Mouse (Mus musculus): ENCODE data around the gene Fli1.

Fli1 gene

DNA sequence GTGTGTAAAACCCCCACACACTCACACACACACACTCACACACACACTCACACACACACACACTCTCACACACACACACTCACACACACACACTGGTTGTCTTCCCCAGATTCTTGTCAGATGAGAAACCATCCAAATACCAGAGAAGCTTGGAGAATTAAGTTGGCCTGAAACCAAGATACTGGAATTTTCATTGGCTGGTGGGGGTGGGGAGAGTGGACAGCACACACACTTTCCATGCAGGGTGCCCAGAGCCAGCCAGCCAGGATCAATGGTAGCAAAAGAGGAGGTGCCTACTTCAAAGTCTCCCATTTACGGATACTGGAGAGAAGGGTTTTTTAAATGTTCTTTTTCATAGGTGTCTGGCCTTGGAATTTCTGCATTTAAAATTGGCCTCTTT is 74.3 kb downstream of the Fli1 start:
- DNase-seq (ENCODE audit: low spot score in 2 of 2): no peak

DNA sequence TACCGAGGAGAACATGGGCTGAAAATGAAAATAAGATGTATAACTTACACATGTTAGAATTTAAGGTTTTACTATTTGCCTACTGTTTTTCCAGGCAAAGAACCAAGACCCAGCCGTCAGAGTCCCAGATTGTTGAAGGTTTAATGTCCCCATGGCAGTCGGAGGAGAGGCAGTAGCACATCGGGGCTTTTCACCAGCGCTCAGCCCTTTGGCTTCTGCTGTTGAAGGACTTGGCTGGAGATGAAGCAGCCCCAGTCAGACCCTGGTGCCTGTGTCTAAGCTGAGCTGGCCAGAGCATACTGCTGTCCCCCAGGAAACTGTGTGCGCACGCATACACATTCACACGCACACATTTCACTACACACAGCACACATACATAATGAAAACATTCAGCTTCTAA is 75.2 kb downstream of the Fli1 start:
- DNase-seq (ENCODE audit: low spot score in 2 of 2): no peak

DNA sequence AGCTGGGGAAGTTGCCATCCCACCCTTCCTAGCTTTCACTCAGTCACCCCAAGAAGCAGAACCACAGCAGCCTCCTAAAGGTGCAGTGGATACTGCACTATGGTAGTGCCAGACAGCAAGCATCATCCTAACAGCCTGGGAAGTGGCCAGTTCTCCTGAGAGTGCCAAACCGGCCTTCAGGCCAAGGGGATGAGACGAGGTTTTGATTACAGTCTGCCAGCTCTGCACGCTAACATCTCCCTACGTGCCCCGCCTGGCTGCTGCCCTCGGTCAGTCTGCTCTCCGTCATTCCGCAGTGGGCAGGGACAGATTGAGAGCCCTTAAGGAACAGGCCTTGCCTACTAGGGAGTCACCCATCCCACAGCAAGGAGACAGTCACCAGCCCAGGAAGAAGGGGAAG is 75.8 kb downstream of the Fli1 start:
- no peak for DNase-seq (ENCODE audit: low spot score in 2 of 2)

DNA sequence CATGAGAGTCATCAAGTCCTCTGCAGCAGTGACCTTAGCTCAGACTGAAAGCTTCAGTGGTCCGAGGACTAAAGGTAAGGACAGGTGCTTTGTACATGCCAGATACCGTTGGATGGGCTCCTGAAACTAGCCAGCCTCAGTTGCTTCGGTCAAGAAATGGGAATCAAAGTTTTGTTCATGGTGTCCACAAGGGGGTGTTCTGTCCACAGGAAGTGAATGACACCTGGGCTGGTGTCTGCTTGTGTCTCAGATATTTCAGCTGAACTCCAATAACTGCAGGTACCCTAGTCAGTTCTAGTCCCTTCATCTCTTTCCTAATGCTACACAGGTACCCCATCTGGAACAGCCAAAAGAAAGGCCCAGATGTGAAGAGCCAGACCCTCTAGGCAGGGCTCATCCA is 86.0 kb downstream of the Fli1 start:
- no peak for DNase-seq (ENCODE audit: low spot score in 2 of 2)

DNA sequence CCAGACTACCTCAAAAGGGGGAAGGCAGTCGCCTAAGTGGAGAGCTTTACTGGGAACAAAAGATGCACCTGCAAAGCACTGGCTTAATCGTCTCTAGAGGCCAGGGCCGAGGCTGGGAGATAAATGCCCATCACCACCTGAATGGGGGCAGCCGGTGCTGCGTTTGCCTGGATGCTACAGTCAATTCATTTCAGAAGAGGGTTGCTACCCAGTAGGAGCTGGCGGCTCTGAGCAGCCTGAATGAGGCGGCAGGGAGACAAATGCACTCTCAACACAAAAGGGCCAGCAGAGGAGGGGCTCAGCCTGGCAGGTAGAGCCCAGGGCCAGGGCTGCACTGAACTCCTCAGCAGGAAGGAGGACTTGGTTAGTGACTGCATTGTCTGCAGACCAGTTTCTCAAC is 92.5 kb downstream of the Fli1 start:
- no peak for DNase-seq (ENCODE audit: low spot score in 2 of 2)

DNA sequence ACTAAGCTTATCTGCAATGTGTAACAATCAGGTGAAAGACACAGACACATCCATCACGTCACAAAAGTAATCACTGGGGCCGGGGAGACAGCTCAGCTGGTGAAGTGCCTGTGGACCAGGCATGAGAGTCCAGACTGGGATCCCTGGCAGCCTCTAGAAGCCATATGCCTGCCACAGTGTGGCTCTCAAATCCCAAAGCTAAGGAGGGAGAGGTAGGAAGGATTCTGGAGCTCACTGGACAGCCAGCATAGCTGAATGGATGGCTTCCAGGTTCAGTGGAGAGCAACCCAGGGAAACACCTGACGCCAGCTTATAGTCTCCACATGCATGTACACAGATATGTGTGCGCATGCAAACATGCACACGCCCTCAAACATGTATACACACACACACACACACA is 93.9 kb downstream of the Fli1 start:
- no peak for DNase-seq (ENCODE audit: low spot score in 2 of 2)

DNA sequence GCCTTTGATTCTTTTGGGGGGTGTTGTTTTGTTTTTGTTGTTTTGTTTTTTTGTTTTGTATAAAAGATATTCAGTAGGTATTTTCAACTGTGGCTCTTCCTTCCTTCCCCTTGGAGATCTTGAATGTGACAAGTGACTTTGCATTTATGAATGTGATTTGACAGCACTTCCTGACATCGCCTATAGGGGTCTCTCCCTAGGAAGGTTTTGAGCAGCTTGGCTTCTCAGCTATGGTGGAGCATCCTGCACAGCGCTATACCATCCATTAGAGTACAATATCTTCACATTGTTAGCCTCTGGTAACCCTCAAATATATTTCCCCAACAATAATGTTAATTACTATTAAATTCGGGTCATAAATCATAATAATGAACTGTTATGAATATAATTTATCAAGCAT is 96.9 kb downstream of the Fli1 start:
- DNase-seq (ENCODE audit: low spot score in 2 of 2): peak in 1 of 2 experiments; percentile 8

DNA sequence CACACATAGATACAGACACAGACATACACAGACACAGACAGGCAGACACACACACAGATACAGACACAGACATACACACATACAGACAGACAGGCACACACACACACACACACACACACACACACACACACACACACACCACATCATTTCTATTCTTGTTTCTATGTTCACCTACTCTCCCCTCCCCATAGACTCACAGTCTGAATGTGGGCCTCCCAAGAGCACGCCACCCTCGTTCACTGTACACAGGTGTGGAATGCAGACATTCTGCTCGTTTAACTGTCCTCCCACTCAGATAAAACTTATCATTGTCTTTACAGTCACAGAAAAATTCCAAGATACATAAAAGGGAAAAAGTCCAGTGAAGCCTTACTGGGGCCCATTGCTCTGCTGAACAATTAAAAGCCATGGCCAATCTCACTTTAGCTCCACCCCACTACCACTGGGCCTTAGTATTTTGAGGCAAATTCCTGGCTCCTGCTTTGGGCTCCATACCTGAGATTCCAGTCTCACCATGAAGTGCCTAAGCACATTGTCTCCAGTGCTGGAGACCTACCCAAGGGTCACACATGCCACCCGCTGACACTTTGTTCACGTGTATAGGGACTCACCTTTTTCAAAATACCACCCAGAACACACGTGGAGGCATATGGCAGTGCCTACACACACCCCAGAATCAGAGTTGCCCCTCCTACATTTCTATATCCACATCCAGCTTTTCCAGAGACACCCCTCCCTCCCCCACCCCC is 98.0 kb downstream of the Fli1 start:
- no peak for DNase-seq (ENCODE audit: low spot score in 2 of 2)

DNA sequence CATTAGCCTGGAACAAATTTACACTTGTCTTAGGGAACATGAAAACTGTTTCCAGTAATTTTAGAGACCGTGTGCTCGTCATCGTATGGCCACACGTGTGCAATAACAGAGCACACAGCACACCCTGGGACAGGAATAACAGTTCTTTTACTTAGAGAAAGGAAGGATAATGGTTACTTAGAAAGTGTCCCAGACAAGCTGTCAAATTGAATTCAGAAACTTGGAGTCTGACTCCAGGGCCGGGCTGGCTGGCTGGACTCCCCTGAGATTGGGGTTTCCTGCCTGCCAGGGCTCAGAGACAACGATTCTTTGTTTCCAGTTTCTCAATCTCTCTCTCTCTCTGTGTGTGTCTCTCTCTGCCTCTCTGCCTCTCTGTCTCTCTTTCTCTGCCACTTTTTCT is 98.8 kb downstream of the Fli1 start:
- DNase-seq (ENCODE audit: low spot score in 2 of 2): no peak

DNA sequence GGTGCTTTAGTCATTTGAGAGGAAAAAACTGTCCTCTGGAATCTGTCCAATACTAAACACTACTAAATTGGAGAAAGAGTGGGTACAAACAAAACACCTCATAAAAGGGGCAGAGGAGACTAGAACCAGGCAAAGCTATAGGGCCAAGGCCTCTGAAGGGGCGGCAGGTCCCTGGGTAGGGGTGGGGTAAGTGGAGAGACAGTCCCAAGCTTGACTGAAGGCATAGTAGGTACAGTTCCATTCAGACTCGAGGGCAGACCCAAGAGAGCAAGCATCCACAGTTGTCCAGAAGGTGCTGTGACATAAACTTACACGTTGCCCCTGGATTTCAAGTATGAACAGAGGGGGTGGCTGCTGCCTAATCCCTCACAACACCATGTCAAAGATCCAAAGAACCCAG is 99.5 kb downstream of the Fli1 start:
- no peak for DNase-seq (ENCODE audit: low spot score in 2 of 2)

DNA sequence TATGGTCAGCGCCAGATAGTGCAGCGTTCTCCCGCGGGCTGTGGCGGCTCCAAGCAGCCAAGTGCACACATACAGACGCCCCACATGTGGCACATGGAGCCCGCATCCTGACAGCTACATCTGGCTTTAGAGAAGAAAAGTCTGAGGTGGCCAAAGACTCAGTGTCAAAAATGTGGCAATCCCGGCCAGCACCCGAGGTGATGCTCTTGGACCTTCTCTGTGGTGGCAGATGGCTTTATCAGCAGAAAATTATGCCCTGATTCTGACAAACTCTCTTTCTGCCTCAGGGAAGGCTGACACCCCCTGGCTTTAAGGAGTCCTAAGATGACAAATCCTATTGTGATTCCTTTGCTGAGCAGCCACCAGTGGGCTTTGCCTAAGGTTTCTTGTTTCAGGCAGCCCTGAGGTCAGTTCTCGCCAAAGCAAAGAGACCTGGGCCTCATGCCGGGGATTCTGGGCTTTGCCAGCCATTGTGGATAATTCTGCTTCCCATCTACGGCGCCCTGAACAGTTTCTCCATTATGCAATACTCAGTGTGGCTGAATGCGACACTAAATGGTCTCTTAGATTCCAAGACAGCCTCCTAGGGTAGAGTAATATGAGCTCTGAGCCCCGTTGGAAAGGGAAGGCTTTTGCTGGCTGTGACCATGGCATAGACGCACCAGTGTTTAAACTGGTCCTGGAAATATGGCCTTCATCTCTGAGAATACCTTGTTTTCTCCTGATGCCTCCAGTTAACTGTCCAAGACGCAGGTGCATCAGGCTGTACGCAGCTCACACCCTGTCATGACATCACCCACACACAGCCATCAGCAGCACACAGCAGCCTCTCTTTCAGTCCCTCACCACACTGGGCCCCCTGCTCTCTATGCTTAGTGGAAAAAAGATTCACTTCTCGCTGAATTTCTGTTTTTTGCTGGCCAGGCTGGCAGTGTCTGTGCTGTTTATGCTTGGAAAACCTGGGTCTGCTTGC is 108.1 kb downstream of the Fli1 start:
- no peak for DNase-seq (ENCODE audit: low spot score in 2 of 2)

DNA sequence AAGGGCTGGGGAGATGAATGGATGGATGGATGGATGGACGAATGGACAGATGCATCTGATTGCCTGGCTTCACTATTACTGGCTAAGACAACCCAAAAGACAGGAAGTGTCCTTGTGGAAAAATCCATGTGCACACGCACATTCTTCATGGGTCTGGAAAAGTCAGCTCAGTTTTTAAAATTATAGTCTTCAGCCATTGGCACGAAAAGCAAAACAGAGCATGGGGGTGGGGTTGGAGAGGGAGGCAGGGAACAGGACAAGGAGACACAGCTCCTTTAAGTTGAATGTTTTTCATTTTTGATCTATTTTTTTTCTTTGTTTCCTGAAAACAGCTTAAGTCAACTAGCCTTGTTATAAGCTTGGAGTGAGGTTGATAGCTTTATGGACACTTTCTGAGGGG is 111.6 kb downstream of the Fli1 start:
- DNase-seq (ENCODE audit: low spot score in 2 of 2): no peak

DNA sequence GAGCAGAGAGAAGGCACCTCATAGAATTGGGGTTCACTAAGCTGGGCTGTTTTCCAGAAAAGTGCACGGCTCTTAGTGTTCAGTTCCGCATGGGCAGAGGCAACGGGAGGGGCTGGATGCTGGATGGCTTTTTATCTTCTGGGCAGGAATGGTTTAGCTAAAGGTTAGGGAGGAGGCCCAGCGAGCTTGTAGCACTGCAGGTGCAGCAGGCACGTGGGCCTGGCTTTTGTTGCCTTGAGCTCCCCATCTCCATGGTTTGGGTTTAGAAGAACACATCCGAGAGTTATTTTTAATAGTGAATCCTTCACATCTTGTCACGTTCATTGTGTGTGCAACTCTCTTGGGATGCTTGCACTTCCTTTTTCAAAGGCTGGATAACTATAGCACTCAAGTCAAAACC is 117.3 kb downstream of the Fli1 start:
- no peak for DNase-seq (ENCODE audit: low spot score in 2 of 2)

DNA sequence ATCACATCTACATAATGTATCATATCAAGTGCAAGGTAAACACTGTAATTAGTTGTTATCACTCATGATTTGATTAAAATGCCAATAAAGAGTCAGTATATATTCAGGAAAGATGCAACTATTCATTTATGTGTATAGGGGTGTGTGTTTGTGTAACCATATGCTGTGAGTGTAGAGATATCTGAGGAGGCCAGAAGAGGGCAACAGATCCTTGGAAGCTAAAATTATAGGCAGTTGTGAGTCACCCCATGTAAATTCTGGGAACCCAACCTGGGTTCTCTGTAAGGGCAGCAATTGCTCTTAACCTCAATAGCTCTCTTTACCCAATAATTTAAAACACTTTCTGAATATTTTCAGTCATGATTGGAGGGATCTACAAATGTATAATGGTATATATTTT is 122.0 kb downstream of the Fli1 start:
- no peak for DNase-seq (ENCODE audit: low spot score in 2 of 2)

DNA sequence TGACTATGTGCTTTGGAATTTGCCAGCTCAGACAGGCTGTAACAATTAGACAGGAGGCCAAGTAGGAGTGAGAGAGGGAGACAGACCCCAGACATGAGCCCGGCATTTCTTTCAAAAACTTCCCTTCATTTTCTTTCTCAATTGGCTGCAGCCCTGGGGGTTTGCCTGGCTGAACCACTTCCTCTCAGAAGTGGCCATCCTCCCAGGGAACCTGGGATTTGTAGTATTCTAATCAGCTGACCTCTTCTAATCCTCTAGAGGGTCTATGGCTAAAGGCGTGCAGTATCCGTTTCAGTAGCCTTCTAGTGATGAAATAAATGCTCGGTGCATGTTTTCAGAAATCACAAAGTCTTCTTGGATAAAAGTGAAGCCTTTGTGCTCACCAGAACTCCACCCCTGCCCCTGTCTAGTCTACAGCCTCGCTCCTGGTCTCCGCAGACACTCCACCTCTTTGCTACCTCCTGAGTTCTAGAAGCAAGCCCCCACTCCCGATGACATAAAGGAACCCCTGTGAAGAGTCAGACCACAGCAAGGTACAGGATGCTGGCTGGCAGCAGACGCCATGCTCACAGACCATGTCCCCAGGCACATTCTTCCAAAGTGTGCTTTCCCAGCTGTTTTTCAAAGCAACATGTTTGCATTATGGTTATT is 125.1 kb downstream of the Fli1 start:
- no peak for DNase-seq (ENCODE audit: low spot score in 2 of 2)

DNA sequence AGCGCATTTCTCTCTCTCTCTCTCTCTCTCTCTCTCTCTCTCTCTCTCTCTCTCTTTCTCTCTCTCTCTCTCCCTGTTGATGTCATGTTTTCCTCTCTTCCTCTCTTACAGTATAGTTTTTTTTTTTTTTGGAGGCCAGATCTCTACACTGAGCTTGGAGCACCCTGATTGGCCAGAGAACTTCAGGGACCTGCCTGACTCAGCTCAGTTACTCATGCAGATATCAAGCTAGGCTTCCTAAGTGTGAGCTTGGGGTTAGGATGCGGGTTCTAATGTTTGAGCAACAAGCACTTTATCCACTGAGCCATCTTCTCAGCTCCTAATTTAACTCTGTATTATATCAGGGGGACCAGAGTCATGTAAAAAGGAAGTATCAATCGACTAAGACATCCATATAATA is 126.7 kb downstream of the Fli1 start:
- DNase-seq (ENCODE audit: low spot score in 2 of 2): no peak

DNA sequence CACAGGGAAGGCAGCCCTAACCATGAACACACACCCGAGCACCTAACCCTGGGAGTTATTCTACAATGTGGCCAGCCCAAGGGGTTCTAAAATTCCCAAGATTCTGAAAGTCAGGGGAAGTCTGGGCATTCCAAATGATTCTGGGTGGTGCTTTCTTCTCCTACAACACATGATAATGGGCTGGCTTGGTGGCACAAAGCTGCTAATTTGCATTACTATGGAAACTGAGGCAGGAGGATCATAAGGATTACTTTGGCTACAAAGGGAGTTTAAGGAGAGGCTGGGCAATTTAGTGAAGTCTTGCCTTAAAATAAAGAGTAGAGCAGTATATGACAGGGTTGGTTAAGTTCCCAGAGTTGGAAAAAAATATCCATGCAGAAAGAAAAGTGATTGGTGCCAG is 127.7 kb downstream of the Fli1 start:
- no peak for DNase-seq (ENCODE audit: low spot score in 2 of 2)

DNA sequence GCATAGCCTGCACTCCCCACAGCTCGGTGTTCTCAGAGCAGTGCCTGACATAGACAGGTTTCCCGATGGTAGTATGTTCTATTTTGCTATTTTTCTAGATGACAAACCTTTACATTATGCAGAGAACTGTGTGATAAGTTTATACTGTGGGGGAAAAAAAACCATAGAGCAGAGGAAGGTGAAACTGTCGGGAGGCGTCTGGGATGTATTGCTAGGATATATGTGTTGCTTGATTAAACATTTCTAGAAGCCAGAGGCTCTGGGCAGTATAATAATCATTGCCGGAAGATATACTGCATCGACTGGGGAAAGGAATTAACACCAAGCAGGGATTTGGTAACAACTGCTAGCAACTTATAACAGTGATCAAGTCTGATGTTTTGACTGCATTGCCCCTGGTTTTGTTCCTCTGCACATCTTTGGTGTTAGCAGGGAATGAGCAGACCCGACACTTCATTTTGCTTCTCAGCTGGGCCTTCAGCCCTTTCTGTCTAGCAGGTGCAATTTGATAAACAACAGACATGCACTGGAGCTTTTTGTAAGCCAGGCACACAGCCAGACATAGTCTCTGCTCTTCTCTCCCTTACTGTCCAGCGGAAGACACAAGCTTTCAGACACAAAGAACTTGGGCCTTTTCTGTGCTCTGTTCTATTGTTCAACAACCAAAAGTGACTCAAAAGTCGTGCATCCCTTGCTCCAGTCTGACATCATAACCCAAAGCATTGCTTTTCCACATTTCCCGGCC is 129.7 kb downstream of the Fli1 start:
- DNase-seq (ENCODE audit: low spot score in 2 of 2): no peak

DNA sequence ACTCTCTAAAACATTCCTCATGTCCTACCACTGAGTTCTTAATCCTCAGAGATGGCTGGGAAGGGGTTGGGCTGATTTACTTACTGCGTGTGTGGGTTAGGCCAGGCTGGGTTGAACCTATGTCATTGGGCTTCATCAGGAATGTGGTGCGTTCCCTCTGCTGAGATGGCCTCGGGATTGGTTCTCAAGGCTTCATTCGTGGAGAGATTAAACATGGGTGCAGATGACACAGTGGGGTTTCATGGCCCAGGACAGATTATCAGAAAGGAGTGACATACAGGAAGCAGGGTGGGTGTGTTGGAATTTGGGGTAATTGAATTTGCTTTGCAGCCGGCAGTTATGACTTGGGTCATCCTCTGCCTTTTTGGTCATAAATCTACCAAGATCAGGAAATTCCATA is 131.2 kb downstream of the Fli1 start:
- DNase-seq (ENCODE audit: low spot score in 2 of 2): no peak

DNA sequence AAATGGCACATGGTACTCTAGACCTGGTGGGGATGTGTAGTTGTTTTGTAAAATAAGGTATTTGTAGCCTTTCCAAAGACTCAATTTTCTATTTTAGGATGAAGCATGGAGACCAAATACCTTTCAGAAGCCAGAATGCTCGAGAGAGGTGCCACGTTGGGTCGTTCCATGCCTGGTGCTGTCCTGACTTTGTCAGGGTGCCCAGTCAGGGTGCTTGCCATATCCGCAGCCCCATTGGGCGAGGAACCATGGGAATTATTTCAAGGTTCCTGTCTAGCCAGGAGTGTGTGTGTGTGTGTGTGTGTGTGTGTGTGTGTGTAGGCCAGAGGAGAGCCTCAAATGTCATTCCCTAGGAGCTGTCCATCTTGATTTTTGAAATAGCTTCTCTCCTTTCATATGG is 132.0 kb downstream of the Fli1 start:
- no peak for DNase-seq (ENCODE audit: low spot score in 2 of 2)

DNA sequence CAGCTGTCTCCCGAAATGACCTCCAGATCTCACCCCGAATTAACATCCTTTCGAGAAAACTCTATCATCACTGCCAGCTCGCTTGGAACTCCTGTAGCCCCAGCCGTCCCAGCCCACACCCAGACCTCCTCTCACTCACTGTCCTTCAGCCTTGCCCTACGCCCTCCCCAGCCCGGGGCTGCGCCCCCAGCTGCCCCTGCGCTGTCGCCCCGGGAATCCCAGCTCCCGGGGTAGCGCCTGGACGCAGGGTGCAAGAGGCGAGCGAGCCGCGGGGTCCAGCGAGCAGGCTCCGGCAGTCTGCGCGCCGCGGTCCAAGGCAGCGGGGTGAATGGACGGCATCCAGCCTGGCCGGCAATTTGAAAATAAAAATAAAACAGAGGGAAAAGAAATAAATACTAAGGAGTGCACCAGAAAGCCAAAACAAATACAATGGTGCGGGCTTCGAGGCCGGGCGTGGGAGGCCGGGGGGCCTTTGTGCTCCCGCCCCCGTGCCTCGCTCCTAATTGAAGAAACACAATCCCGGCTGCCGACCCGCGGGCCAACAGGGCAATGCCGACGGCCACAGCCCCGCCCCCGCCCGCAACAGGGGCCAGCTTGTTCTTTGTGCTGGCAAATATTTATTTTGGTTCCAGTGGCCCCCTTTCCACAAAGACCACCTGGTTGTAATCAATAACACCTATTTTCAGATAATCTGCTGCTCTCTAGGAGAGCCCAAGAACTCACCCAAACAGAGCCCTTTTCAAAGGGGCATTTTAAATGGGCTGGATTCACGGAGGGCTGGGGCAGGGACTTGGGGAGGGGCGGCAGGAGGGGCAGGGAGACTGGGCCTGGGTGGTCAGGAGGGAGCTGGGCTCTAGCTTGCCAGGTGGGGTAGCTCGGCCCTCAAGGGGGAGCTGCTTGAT is 133.3 kb downstream of the Fli1 start:
- no peak for DNase-seq (ENCODE audit: low spot score in 2 of 2)

Measured in spleen, postnatal 14 days (tissue).